Mouse (Mus musculus) lung, embryonic 16.5 days (tissue): Measurements from ENCODE around the gene Olfr1349. TPM values are rescaled to one million over a fixed set of nuclear protein-coding genes. Genes with fewer than 3 reads are reported as not detected.
"Not testable (repeated sequence)": the region's sequence is repeated elsewhere in the genome, so short reads cannot be mapped to it uniquely, and the experiment has no call there.

Experiments used
- ATAC-seq: fragments of 200-750 bp; cut with Nextera tagmentation; 2 replicates; pipeline ENCODE4 v1.8.0; 2017; ENCODE audit warnings: low read depth, mild to moderate bottlenecking, moderate library complexity
- H3K27ac ChIP-seq: fragments of 300-500 bp; sonication (generic); 2 replicates; pipeline ENCODE4 v1.5.1; 2014; ENCODE audit warnings: mild to moderate bottlenecking, control low read depth, low read length
- H3K27me3 ChIP-seq: fragments of 300-500 bp; sonication (generic); 2 replicates; pipeline ENCODE4 v1.6.1; 2014; ENCODE audit warnings: low read depth, low read length, mixed read lengths; ENCODE audit not compliant: control insufficient read depth, insufficient read depth
- H3K36me3 ChIP-seq: fragments of 300-500 bp; sonication (generic); 2 replicates; pipeline ENCODE4 v1.6.1; 2014; ENCODE audit warnings: low read length; ENCODE audit not compliant: control insufficient read depth, insufficient read depth
- H3K4me1 ChIP-seq: fragments of 300-500 bp; sonication (generic); replicated peaks from 2 replicates; pipeline ENCODE4 v1.6.1; 2014; ENCODE audit warnings: low read length, mixed read lengths; ENCODE audit not compliant: control insufficient read depth, insufficient read depth
- H3K4me2 ChIP-seq: fragments of 300-500 bp; sonication (generic); 2 replicates; pipeline ENCODE4 v1.6.1; 2014; ENCODE audit warnings: low read depth, low read length, control low read depth
- H3K4me3 ChIP-seq: fragments of 300-500 bp; sonication (generic); 2 replicates; pipeline ENCODE4 v1.5.1; 2014; ENCODE audit warnings: mild to moderate bottlenecking, low read length, control low read depth
- H3K9ac ChIP-seq: fragments of 300-500 bp; sonication (generic); 2 replicates; pipeline ENCODE4 v1.6.1; 2014; ENCODE audit warnings: low read length, control low read depth
- H3K9me3 ChIP-seq: fragments of 300-500 bp; sonication (generic); 2 replicates; pipeline ENCODE4 v1.6.1; 2016; ENCODE audit warnings: low read length; ENCODE audit not compliant: control insufficient read depth
- WGBS: fragments of 180-500 bp; shearing (Covaris S2); extraction: QIAGEN DNeasy Blood & Tissue Kit; methylation state at CpG from one replicate; pipeline ENCODE4 v1.1.7; 2014; 5-methylcytosine and 5-hydroxymethylcytosine counted together
- polyA plus RNA-seq: library from polyadenylated mRNA; unstranded; fragments of >200 nt; fragmentation: Nextera tagmentation; extraction: Ambion mirVana; gene quantifications from 2 replicates; pipeline ENCODE4 v1.2.1, GENCODE M21; 2015

Olfr1349 gene
- not detected in 2 replicates for polyA plus RNA-seq

- WGBS, result 81% methylated on average over 5 of the region's 5 CpGs
- H3K9ac ChIP-seq, result no peak within 1 kb of the TSS
- H3K27ac ChIP-seq, result no peak within 1 kb of the TSS
- no peaks in the 10 kb centered on the region for H3K4me1 ChIP-seq
- no peak within 1 kb of the TSS for H3K4me3 ChIP-seq
- H3K4me2 ChIP-seq, result no peak within 1 kb of the TSS
- H3K9me3 ChIP-seq, result no peaks in the 10 kb centered on the region
- H3K27me3 ChIP-seq, result no peaks in the 10 kb centered on the region
- no peak for ATAC-seq
- no peaks in the 10 kb centered on the region for H3K36me3 ChIP-seq
Measured at GRCm38 (mm10) chr7:6522850-6523249, at the start of gene Olfr1349. TSS of gene Olfr1349 (minus strand) at chr7:6522950.

DNA sequence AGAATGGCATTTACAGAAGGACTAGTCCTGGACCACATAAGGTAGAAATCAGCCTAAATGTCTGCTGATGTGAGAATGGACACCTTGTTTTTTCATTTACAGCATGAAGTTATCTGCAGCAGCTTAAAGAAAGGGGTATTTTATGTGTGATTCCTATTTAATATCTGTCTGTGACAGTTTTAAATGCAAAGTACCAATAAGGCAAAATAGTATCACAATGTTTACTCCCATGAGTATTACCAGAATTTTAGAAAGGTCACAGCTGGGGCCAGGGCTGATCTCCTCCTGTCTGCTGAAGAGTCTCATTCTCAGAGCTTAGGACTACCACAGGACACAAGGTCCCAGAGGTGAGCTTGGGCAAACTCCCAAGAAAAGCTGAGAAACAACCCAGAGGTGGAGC is 41.8 kb upstream of the Olfr1349 start, which contains the start of gene Olfr1350:
Olfr1350 (plus strand) TSS at position 301 of the 400 bp plus-strand sequence.
- H3K4me1 ChIP-seq, result no peaks in the 10 kb centered on the region

GRCm38 (mm10) chr7:6526141-6526540 is 3.4 kb upstream of the Olfr1349 start:
- H3K27ac ChIP-seq, result no peak overlapping the region
- H3K36me3 ChIP-seq, result no peaks in the 10 kb centered on the region
- no peak overlapping the region for H3K4me2 ChIP-seq
- H3K9ac ChIP-seq, result no peak overlapping the region
- 68% methylated on average over 5 of the region's 5 CpGs for WGBS
- no peaks in the 10 kb centered on the region for H3K27me3 ChIP-seq
- H3K4me1 ChIP-seq, result no peaks in the 10 kb centered on the region
- ATAC-seq, result no peak
- H3K9me3 ChIP-seq, result no peaks in the 10 kb centered on the region
- no peak overlapping the region for H3K4me3 ChIP-seq

More for the DNA sequence above, 41.8 kb upstream of the Olfr1349 start, which contains the start of gene Olfr1350:
- no peak within 1 kb of the TSS for H3K27ac ChIP-seq
- H3K9me3 ChIP-seq, result no peaks in the 10 kb centered on the region
- H3K36me3 ChIP-seq, result no peaks in the 10 kb centered on the region
- no peak within 1 kb of the TSS for H3K9ac ChIP-seq
- no peaks in the 10 kb centered on the region for H3K27me3 ChIP-seq
- no peak for ATAC-seq
- H3K4me3 ChIP-seq, result no peak within 1 kb of the TSS
- no peak within 1 kb of the TSS for H3K4me2 ChIP-seq

DNA sequence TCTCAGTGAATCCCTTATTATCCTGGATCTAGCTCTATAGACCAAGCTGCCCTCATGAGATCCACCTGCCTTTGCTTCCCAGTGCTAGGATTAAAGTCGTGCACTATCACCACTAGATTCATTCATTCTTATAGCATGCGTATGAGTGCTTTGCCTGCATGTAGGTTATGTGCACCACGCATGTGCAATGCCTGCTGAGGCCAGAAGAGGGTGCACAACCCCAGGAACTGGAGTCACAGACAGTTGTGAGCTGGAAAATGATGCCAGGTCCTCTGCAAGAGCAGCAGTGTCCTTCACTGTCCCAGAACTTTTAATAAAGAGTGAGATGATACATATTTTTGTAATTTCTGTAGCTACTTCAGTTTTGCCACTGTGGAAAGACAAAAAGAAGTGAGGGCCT is 2.3 kb upstream of the Olfr1349 start:
- Histone ChIP-seq H3K9me3 (no peaks in the 10 kb centered on the region), H3K9ac (no peak overlapping the region), H3K36me3 (no peaks in the 10 kb centered on the region), H3K27ac (no peak overlapping the region), H3K27me3 (no peaks in the 10 kb centered on the region), H3K4me3 (no peak overlapping the region), H3K4me2 (no peak overlapping the region), H3K4me1 (no peaks in the 10 kb centered on the region)
- no peak for ATAC-seq
- WGBS, result 53% methylated on average over 3 of the region's 3 CpGs

GRCm38 (mm10) chr7:6521666-6522065 is 1.1 kb downstream of the Olfr1349 start:
- 19% methylated on average over 1 of the region's 1 CpGs for WGBS
- no peak overlapping the region for H3K4me2 ChIP-seq
- H3K27me3 ChIP-seq, result no peaks in the 10 kb centered on the region
- H3K27ac ChIP-seq, result no peak overlapping the region
- no peak for ATAC-seq
- H3K4me1 ChIP-seq, result no peaks in the 10 kb centered on the region
- no peak overlapping the region for H3K9ac ChIP-seq
- H3K9me3 ChIP-seq, result no peaks in the 10 kb centered on the region
- no peak overlapping the region for H3K4me3 ChIP-seq
- H3K36me3 ChIP-seq, result no peaks in the 10 kb centered on the region

- ATAC-seq, result no peak
- H3K4me2 ChIP-seq, result no peak within 1 kb of the TSS
- H3K4me3 ChIP-seq, result no peak within 1 kb of the TSS
- H3K9me3 ChIP-seq, result no peaks in the 10 kb centered on the region
- no peaks in the 10 kb centered on the region for H3K27me3 ChIP-seq
- H3K36me3 ChIP-seq, result no peaks in the 10 kb centered on the region
- WGBS, result 91% methylated on average over 1 of the region's 1 CpGs
- H3K9ac ChIP-seq, result no peak within 1 kb of the TSS
- H3K4me1 ChIP-seq, result no peaks in the 10 kb centered on the region
- H3K27ac ChIP-seq, result no peak within 1 kb of the TSS
Measured at GRCm38 (mm10) chr7:6508648-6509047, 14.1 kb downstream of the Olfr1349 start, which contains the start of gene Olfr1348. TSS of gene Olfr1348 (minus strand) at chr7:6508748.

DNA sequence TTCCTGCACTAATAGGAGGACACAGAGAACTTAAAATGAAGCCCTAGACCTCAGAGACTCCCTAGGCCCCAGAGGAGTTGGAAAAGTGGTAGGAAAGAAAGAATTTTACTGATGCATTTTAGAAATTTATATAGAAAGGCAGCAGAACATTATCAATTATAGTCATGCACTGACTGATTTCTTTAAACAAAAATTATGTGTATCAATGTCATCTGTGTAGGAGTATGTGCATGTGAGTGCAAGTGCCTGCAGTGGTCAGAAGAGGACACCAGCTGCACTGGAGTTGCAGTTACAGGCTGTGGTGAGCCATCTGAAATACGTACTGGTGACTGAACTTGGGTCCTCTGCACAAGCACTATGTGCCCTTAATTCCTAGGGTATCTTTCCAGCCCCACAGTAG is 23.1 kb downstream of the Olfr1349 start, which contains the start of gene Olfr1347:
Olfr1347 (minus strand) TSS at position 101 of the 400 bp plus-strand sequence.
- Histone ChIP-seq H3K4me3 (no peak within 1 kb of the TSS), H3K9me3 (no peaks in the 10 kb centered on the region), H3K36me3 (no peaks in the 10 kb centered on the region), H3K27me3 (no peaks in the 10 kb centered on the region), H3K9ac (no peak within 1 kb of the TSS), H3K27ac (no peak within 1 kb of the TSS), H3K4me1 (no peaks in the 10 kb centered on the region), H3K4me2 (no peak within 1 kb of the TSS)
- no peak for ATAC-seq
- 33% methylated on average over 1 of the region's 1 CpGs for WGBS

DNA sequence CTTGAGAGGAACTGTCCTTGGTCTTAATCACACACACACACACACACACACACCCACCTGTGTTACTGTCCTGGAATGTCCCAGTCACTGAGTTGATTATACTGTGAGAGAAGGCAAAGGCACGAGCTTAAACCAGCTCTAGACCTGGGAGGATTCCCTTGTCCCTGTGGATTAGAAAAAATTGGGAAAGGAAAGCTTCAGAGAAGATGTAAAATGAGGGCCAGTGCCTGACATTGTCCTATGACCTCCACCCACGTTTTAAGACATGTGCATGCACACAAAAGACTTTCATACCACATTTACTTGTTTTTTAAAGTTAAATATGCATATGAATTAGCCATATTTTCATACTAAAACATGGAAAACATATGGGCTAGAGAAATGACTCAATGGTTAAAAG is 35.9 kb downstream of the Olfr1349 start, which contains the start of gene Olfr5:
Olfr5 (minus strand) TSS at position 101 of the 400 bp plus-strand sequence.
- H3K4me2 ChIP-seq, result no peak within 1 kb of the TSS
- H3K4me1 ChIP-seq, result no peaks in the 10 kb centered on the region
- no peak within 1 kb of the TSS for H3K27ac ChIP-seq
- no peak within 1 kb of the TSS for H3K9ac ChIP-seq
- H3K9me3 ChIP-seq, result no peaks in the 10 kb centered on the region
- no peak within 1 kb of the TSS for H3K4me3 ChIP-seq
- no peak for ATAC-seq
- no peaks in the 10 kb centered on the region for H3K36me3 ChIP-seq
- 17% methylated on average over 2 of the region's 2 CpGs for WGBS
- H3K27me3 ChIP-seq, result no peaks in the 10 kb centered on the region

DNA sequence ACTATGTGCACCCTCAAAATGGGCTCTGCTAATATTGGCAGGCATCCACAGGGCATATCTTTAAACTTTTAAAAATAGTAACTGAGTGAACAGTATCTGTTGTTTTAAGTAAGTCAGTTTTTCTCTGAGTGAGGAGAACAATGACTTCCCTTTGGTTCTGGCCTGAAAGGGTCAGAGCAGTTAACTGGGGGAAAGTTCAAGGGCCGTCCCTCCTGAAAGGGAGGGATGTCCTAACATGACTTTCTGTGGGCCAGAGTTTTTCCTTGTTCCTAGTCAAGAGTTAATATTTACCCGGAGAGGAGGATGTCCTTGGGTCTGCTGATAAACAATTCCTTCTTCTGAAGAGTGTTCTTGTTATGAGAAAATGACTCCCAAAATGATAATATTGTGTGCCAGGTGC is 45.1 kb downstream of the Olfr1349 start:
- H3K4me3 ChIP-seq, H3K4me1 ChIP-seq, H3K9ac ChIP-seq, ATAC-seq, H3K9me3 ChIP-seq, H3K27ac ChIP-seq, H3K27me3 ChIP-seq, H3K36me3 ChIP-seq, H3K4me2 ChIP-seq: not testable (repeated sequence)
- 66% methylated on average over 2 of the region's 2 CpGs for WGBS

- no peak within 1 kb of the TSS for H3K9ac ChIP-seq
- H3K4me1 ChIP-seq, result no peaks in the 10 kb centered on the region
- H3K4me3 ChIP-seq, result no peak within 1 kb of the TSS
- no peaks in the 10 kb centered on the region for H3K9me3 ChIP-seq
- H3K4me2 ChIP-seq, result no peak within 1 kb of the TSS
- no peaks in the 10 kb centered on the region for H3K36me3 ChIP-seq
- ATAC-seq, result no peak
- H3K27me3 ChIP-seq, result no peaks in the 10 kb centered on the region
- H3K27ac ChIP-seq, result no peak within 1 kb of the TSS
Measured at GRCm38 (mm10) chr7:6466951-6467350, 55.8 kb downstream of the Olfr1349 start, which contains the start of gene Olfr1346. TSS of gene Olfr1346 (plus strand) at chr7:6467101.
